Mouse (Mus musculus): ENCODE results near the gene Nup43. TPM values are rescaled to one million over a fixed set of nuclear protein-coding genes. Genes with fewer than 3 reads are reported as not detected.

Nup43 gene
- polyA plus RNA-seq, 1 experiment from 2014 or later: 26.8 TPM

- 65% methylated on average over 6 of the region's 6 CpGs for WGBS
These were observed 19.6 kb downstream of the Nup43 start for GRCm38 (mm10) chr10:7686902-7687301.

GRCm38 (mm10) chr10:7695286-7695685, 28.0 kb downstream of the Nup43 start:
- Histone ChIP-seq H3K4me3 (no peak overlapping the region), H3K9ac (no peak overlapping the region), H3K27ac (no peak overlapping the region), H3K27me3 (no peaks in the 10 kb centered on the region), H3K4me1 (replicated peaks) (no peaks in the 10 kb centered on the region), H3K9me3 (replicated peaks) (no peaks in the 10 kb centered on the region), H3K36me3 (peaks cover 67% of the 10 kb centered on the region), H3K4me2 (no peak overlapping the region)
- ATAC-seq (replicated peaks; ENCODE audit: insufficient number of reproducible peaks, insufficient read depth, low FRiP score, low read depth): no peak

More at GRCm38 (mm10) chr10:7686902-7687301, 19.6 kb downstream of the Nup43 start:
- Histone ChIP-seq H3K4me1 (replicated peaks) (peaks cover 34% of the 10 kb centered on the region), H3K4me3 (no peak overlapping the region), H3K27me3 (no peaks in the 10 kb centered on the region), H3K36me3 (peaks cover 8% of the 10 kb centered on the region), H3K27ac (no peak overlapping the region), H3K4me2 (no peak overlapping the region), H3K9me3 (replicated peaks) (no peaks in the 10 kb centered on the region), H3K9ac (no peak overlapping the region)
- no peak for ATAC-seq (replicated peaks; ENCODE audit: insufficient number of reproducible peaks, insufficient read depth, low FRiP score, low read depth)

GRCm38 (mm10) chr10:7700120-7700519, 32.8 kb downstream of the Nup43 start:
- ATAC-seq (replicated peaks; ENCODE audit: insufficient number of reproducible peaks, insufficient read depth, low FRiP score, low read depth): no peak
- H3K4me2 ChIP-seq: no peak overlapping the region
- H3K36me3 ChIP-seq: peaks cover 80% of the 10 kb centered on the region
- H3K9ac ChIP-seq: no peak overlapping the region
- no peak overlapping the region for H3K27ac ChIP-seq
- 79% methylated on average over 3 of the region's 3 CpGs for WGBS
- H3K4me3 ChIP-seq: no peak overlapping the region
- H3K9me3 ChIP-seq (replicated peaks): no peaks in the 10 kb centered on the region
- 0 out of 2 replicates have a peak, but pooled peaks cover 3% of the 10 kb centered on the region for H3K4me1 ChIP-seq (replicated peaks)
- no peaks in the 10 kb centered on the region for H3K27me3 ChIP-seq

GRCm38 (mm10) chr10:7702586-7702985, 35.3 kb downstream of the Nup43 start:
- Histone ChIP-seq H3K4me3 (no peak overlapping the region), H3K9ac (no peak overlapping the region), H3K9me3 (replicated peaks) (no peaks in the 10 kb centered on the region), H3K4me1 (replicated peaks) (0 out of 2 replicates have a peak, but pooled peaks cover 3% of the 10 kb centered on the region), H3K27me3 (no peaks in the 10 kb centered on the region), H3K27ac (no peak overlapping the region), H3K4me2 (no peak overlapping the region), H3K36me3 (peaks cover 85% of the 10 kb centered on the region)
- ATAC-seq (replicated peaks; ENCODE audit: insufficient number of reproducible peaks, insufficient read depth, low FRiP score, low read depth): peak; percentile 31; the same call in 1 of the 2 replicates
- WGBS: 86% methylated on average over 6 of the region's 6 CpGs

GRCm38 (mm10) chr10:7710121-7710520, 42.8 kb downstream of the Nup43 start:
- WGBS: 94% methylated on average over 5 of the region's 5 CpGs
- Histone ChIP-seq H3K4me3 (no peak overlapping the region), H3K27ac (no peak overlapping the region), H3K36me3 (peaks cover 73% of the 10 kb centered on the region), H3K9me3 (replicated peaks) (no peaks in the 10 kb centered on the region), H3K27me3 (no peaks in the 10 kb centered on the region), H3K4me1 (replicated peaks) (no peaks in the 10 kb centered on the region), H3K4me2 (no peak overlapping the region), H3K9ac (no peak overlapping the region)
- no peak for ATAC-seq (replicated peaks; ENCODE audit: insufficient number of reproducible peaks, insufficient read depth, low FRiP score, low read depth)

DNA sequence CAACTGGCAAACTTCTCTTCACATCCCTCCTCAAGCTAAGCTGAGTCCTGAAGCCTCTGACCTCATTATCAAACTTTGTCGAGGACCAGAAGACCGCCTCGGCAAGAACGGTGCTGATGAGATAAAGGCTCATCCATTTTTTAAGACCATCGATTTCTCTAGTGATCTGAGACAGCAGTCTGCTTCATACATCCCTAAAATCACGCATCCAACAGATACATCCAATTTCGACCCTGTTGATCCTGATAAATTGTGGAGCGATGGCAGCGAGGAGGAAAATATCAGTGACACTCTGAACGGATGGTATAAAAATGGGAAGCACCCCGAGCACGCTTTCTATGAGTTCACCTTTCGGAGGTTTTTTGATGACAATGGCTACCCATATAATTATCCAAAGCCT, 45.2 kb downstream of the Nup43 start:
- Histone ChIP-seq H3K9ac (no peak overlapping the region), H3K36me3 (peaks cover 64% of the 10 kb centered on the region), H3K9me3 (replicated peaks) (no peaks in the 10 kb centered on the region), H3K4me2 (no peak overlapping the region), H3K27ac (no peak overlapping the region), H3K4me1 (replicated peaks) (no peaks in the 10 kb centered on the region), H3K27me3 (no peaks in the 10 kb centered on the region), H3K4me3 (no peak overlapping the region)
- WGBS: 84% methylated on average over 13 of the region's 13 CpGs
- ATAC-seq (replicated peaks; ENCODE audit: insufficient number of reproducible peaks, insufficient read depth, low FRiP score, low read depth): no peak

DNA sequence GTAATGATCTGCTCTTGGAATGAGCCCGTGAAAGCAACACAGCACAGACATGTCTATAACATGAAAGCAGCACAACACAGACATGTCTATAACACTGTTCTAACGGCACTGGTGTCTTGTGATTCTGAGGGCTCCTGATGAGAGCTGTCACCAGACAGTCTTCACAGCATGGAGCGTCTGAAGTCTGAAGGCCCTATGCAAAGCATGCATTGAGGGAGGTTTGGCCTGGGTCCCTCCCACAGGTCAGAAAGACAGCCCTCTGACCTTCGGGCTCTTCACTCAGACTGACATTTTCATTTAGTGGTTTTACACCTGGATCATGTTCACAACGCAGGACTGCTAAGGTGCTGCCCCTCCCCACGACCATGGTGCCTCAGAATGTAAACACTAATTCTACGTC, 47.8 kb downstream of the Nup43 start:
- Histone ChIP-seq H3K36me3 (peaks cover 48% of the 10 kb centered on the region), H3K9ac (no peak overlapping the region), H3K4me2 (no peak overlapping the region), H3K4me1 (replicated peaks) (no peaks in the 10 kb centered on the region), H3K27me3 (no peaks in the 10 kb centered on the region), H3K4me3 (no peak overlapping the region), H3K27ac (no peak overlapping the region), H3K9me3 (replicated peaks) (no peaks in the 10 kb centered on the region)
- 78% methylated on average over 7 of the region's 7 CpGs for WGBS
- no peak for ATAC-seq (replicated peaks; ENCODE audit: insufficient number of reproducible peaks, insufficient read depth, low FRiP score, low read depth)

- Histone ChIP-seq H3K4me1 (replicated peaks) (peaks cover 12% of the 10 kb centered on the region), H3K9ac (peak within 1 kb of the TSS; percentile 81), H3K36me3 (no peaks in the 10 kb centered on the region), H3K27ac (peak within 1 kb of the TSS; percentile 75), H3K27me3 (no peaks in the 10 kb centered on the region), H3K9me3 (replicated peaks) (no peaks in the 10 kb centered on the region), H3K4me2 (peak within 1 kb of the TSS; percentile 84), H3K4me3 (peak within 1 kb of the TSS; percentile 87)
- WGBS: under 1% methylated on average over 49 of the region's 49 CpGs
- peak; percentile 99 for ATAC-seq (replicated peaks; ENCODE audit: insufficient number of reproducible peaks, insufficient read depth, low FRiP score, low read depth)
These were observed 58.6 kb downstream of the Nup43 start, which contains the start of gene Katna1 for GRCm38 (mm10) chr10:7725751-7726500. Gene Katna1, plus strand, starts transcription at chr10:7726000.

DNA sequence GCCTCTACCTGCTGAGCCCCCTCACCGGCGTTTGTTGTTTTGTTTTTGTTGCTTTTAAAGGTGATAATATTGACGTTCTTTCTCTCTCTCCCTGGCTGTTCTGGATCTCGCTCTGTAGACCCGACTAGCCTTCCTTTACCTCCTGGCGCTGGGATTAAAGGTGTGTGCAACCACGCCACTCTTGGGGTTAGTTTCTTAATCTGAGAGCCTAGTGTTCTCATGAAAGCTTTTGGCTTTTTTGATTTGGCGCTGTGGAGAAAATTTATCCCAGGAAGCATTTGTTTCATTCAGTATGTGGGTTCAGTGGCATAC, 59.2 kb downstream of the Nup43 start:
- H3K4me1 ChIP-seq (replicated peaks): peaks cover 12% of the 10 kb centered on the region
- ATAC-seq (replicated peaks; ENCODE audit: insufficient number of reproducible peaks, insufficient read depth, low FRiP score, low read depth): no peak

GRCm38 (mm10) chr10:7727011-7727410, 59.7 kb downstream of the Nup43 start:
- peaks cover 12% of the 10 kb centered on the region for H3K4me1 ChIP-seq (replicated peaks)
- H3K36me3 ChIP-seq: no peaks in the 10 kb centered on the region
- 22% methylated on average over 3 of the region's 3 CpGs for WGBS

More for the DNA sequence above, 59.2 kb downstream of the Nup43 start:
- Histone ChIP-seq H3K36me3 (no peaks in the 10 kb centered on the region), H3K27ac (peak overlapping the region; percentile 75), H3K9ac (peak overlapping the region; percentile 81), H3K9me3 (replicated peaks) (no peaks in the 10 kb centered on the region), H3K27me3 (no peaks in the 10 kb centered on the region), H3K4me3 (peak overlapping the region; percentile 87), H3K4me2 (peak overlapping the region; percentile 84)
- WGBS: under 1% methylated on average over 8 of the region's 8 CpGs

More at GRCm38 (mm10) chr10:7727011-7727410, 59.7 kb downstream of the Nup43 start:
- Histone ChIP-seq H3K9me3 (replicated peaks) (no peaks in the 10 kb centered on the region), H3K27ac (no peak overlapping the region), H3K4me2 (peak overlapping the region; percentile 84), H3K4me3 (peak overlapping the region; percentile 87), H3K9ac (0 out of 2 replicates have a peak overlapping the region, but pooled peaks have one; percentile 40), H3K27me3 (no peaks in the 10 kb centered on the region)
- ATAC-seq (replicated peaks; ENCODE audit: insufficient number of reproducible peaks, insufficient read depth, low FRiP score, low read depth): no peak
